Mouse (Mus musculus) T-cell, adult 2 months (primary cell): Measurements from ENCODE around the gene Eps8l2.

ENCODE experiments used
- DNase-seq: peaks from one replicate; pipeline ENCODE4 v3.0.0; 2022; ENCODE audit warnings: low spot score

Eps8l2 gene

DNA sequence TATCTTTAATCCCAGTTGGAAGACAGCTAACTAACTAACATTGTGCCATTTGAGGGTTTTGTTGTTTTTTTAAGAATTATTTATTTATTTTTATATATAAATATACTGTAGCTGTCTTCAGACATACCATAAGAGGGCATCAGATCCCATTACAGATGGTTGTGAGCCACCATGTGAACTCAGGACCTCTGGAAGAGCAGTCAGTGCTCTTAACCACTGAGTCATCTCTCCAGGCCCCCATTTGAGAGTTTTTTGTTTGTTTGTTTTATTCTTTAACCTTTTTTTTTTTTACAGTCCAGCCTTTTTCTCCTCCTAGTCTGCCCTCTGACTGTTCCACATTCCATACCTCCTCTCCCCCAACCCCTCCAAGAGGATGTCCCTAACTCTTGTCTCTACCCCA lies 8.0 kb upstream of the Eps8l2 start:
- no peak for DNase-seq

DNA sequence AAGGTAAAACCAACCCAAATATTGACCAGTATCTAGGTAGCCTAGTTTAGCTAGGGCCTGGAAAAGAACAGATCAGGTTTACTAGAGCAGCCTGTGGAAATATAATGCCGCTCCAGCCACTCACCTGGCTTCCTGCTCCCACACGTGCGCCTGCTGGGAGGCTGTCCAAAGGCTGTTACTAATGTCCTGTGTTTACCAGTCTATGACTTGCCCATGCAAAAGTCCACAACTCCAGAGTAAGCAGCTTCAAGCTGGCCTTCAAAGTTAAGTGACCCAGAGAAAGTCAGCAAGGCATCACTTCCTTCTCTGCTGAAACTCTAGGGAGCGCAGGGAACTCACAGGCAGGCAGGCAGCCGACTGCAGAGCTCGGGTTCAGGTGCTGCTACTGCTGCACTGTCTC lies 6.7 kb upstream of the Eps8l2 start:
- DNase-seq = no peak

DNA sequence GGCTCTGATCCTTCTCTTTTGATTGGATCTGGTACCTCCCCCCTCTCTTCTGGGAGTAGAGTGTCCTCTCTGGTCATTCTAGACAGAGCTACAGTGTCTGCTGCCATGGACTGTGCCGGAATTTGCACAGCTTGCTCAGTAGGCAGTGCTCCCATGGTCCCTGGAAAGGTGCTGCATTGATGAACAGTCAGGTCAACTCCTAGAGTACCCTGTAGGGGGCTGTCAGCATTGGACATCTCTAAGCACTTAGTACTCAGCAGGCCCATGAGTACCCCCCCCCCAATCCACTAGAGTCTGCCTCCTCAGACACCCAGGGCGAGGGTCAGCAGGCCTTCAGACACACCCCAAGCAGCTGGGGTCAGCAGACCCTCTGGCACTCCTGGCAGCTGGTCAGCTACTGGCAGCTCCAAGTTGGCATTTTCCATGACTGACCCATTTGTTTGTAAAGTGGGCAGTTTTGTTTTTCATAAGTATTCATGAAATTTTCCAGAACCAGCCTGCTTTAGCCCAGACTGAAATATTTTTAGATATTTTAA lies 3.6 kb upstream of the Eps8l2 start:
- no peak for DNase-seq

DNA sequence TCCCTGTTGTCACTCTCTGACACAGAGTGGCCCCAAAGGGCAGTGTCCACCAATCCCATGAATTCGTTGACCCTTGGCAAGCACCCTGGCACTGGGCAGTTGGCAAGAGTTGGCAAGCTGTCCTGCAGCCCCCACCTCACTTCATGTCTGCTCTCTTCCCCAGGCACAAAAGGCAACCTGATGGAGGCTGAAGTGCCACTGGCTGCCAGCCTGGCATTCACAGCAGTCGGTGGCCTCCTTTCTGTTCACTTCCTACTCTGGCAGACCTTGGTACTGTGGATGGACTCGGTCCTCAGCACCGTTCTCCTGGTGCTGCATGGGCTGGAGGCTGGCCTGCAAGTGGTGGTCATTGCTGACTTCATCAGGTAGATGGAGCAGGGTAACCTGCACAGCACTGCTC lies 3.0 kb upstream of the Eps8l2 start:
- no peak for DNase-seq

DNA sequence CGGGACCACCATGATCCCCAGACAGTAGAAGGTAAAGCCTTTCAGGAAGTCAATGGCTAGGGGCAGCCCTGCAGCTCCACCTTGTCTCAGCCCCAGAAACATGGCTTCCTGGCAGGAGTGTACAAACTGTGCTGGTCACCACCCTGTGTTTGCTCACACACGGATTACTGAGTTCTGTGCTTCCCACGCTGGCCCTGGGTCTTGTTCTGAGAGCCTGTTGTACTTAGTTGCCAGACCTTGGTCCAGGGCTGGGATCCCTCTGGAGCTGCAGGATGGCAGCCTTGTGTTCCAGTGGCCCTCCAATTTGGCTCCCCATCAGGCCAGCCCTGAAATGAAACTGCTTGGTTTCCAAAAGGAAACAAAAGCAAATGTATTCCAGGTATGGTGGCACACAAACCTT lies 2.4 kb upstream of the Eps8l2 start:
- no peak for DNase-seq

DNA sequence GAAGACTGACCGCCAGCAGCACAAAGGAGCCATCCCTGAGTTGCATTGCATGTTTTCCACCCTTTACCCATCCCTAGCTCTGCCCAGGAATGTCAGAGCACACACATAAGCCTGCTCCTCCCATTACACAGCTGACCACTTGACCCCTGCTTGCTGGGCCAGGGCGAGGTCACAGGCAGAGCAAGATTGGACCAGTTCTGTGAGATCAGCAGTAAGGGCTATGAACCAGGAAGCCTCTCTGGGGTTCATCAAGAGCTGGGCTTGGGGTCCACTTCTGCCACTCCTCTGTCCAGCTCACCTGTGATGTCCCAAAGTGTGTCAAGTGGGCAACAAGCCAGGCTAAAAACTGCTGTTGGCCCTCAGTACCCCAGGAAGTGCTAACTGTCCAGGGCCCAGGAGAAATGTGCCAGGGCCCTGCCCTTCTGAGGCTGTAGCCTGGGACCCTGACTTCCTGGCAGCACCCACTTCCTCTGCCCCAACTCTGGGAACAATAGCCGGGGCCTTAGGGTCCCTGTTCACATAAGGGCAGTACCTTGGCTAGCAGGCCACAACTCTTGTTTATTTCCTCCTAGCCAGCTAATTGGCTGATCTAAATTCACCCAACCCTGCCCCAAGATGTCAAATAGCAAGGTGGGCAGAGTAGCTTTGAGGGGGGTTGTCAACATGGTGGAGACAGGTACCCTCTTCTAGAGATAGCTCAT lies 814 bp upstream of the Eps8l2 start:
- DNase-seq = no peak

DNA sequence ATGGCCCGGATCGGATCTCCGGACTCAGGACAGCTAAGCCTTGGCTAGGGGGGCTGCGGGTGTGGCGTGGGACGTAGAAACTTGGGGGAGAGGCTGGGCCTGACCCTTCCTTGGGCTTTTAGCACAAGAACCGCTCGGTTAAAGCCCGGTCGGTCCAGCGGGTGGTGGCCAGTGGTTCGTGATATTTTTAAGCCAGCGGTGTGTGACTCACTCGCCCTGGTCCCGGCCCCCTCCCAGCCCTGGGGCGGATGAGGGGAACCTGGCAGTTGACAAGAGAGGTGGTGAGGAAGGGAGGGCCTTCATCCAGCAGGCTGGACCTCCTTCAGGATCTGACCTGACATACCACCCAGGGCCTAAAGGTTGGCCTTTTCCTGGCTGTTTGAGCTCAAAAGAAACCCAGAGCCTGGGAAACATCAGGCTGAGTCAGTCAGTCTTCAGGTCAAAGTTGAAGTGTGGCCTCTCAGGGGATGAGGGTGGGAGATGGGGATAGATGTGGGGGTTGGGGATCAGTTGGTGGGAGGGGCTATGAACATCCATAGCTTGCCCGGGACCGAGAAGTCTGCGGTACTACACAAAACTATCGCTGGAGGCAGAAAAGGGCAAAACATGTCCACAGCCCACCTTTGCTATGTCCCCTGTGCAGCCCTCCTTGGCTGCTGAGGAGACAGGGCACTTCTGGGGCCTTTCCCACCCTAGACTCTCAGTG lies 688 bp downstream of the Eps8l2 start:
- DNase-seq = no peak

DNA sequence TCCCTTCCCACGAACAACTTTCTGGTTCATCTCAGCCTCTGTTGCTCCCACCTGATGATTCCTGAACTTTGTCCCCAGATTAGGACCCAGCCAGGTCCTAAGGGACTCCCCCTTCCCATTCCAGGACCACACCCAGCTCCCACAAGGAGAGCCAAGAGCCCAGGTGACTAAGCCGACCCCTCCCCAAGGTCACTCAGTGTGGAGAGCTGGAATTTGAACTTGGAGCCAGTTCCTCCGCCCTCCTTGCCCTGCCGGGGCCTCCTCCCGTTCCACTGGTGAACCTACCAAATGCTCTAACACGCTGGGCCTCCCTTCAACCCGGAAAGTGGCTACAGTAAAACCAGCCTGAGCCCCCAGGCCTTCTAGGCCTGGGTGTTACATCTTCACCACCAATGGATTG lies 1.3 kb downstream of the Eps8l2 start:
- DNase-seq = no peak

DNA sequence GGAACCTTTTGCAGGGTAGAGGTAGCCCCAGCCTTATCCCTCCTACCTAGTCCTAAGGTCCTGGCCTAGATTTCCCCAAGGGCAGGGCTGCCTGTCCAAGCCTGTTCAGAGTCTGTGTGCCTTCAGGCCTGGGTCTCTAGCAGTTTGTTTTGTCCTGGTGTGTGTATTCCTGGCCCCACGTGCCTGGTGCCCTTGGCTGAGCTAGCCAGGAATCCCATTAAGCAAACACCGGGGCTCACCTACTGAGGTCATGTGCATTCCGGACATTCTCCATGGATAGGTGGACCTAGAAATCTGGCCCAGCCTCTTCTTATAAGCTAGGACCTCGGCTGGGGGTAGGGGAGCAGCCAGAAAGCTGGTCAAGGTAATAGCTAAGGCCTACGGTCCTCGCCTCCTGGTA lies 1.8 kb downstream of the Eps8l2 start:
- no peak for DNase-seq

DNA sequence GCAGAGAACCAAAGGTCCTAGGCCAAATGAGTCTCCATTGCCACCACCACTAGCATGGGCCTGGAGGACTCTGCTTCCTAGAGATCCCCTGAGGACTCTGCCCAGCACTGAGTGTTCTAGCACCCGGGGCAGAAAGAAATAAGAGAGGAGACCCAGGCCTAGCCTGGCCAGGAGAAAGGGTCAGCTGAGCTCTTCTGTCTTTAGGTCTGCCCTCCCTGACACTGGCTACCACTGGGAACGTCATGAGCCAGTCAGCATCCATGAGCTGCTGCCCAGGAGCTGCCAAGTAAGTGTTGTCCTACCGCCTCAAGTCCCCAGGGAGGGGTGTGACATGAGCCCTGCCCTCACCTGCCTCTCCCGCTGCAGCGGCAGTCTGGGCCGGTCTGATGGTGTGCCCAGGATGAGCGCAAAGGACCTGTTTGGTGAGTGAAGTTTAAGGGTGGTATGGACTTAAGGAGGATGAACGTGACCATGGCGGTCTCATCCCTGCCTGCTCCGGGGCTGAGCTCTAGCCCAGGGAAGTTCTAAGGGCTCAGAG lies 3.1 kb downstream of the Eps8l2 start:
- DNase-seq = no peak

DNA sequence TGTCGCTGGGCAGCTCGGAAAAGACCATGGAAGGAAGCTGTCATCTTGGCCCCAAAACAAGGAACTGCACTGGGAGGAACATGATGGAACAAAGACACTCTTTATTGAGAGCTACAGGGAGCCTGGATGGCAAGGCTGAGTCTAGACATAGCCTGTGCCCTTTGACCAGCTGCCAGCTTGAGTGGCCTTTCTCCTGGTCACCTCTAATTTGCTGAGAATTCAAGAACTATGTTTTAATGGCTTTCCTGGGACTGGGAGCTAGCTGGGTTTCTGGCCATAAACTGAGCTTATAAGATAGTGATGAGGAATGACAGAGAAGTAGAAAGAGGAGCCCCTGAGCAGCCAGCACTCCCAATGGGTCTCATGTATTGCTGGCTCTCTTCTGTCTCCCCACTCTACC lies 4.5 kb downstream of the Eps8l2 start:
- DNase-seq = no peak

DNA sequence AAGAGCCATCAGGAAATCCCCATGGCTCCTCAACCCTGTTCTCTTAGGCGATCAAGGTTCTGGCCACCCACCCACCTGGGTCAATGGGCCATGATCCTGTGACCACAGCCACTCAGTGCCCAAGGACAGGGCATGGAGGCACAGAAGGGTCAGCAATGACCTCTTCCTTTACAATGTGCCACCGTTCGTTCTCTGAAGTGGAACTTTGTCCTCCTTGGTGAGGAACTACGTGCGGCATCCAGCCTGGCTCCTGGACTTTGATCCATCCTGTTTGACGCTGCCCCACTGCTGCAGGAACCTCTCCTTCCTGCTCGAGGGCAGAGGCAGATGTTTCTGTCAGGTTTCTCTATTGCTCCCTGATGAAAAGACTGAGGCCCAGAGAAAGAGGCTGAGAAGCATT lies 5.0 kb downstream of the Eps8l2 start:
- DNase-seq = no peak

DNA sequence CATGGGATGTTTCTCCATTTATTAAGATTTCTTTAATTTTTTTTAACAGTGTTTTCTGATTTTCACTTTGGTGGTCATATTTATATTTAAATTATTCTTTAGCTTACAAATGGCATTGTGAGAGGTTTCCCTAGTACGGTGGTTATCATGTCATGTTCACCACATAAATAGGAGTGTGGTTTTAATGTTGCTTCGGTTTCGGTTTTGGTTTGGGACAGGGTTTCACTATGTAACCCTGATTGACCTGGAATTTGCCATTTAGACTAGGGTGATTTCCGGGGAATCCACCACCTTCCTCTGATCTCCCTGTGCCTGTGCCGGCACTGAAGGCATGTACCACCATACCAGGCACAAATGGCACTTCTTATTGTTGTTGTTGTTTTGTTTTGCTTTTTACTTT lies 6.1 kb downstream of the Eps8l2 start:
- DNase-seq = peak; percentile 71

DNA sequence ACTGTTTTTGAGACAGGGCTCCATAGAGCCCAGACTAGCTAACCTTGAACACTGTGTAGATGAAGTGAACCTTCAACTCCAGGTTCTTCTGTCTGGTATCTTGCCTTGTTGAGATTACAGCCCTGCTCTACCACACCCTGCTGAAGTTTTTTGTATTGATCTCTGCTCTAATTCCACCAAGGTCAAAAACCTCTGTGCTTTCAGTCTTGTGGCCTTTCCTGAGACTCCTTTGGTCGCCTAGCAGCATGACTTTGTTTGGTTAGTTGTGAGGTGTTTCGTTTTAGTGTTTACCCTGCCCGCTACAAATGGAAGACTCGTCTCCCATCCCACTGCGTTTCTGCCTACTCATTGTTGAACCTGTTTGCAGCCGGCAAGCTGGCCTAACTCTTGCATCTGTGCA lies 12.4 kb downstream of the Eps8l2 start:
- DNase-seq = no peak

DNA sequence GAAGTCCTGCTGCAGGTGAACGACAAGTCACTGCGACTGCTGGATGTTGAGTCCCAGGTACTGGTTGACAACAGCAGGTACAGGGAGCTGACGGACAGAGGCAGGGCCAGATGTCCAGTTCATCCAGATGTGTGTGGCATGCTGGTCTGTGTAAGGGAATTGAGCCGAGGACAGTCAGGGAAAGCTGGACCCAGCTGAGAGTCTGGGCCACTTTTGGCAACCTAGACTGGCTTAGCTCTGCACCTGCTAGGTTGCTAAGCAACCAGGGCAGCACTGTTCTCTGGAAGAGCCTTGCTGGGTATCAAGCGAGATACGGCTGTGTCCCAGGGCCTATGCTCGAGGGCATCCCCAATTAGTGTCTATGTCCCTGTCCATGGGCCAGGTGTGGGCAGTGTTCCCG lies 16.4 kb downstream of the Eps8l2 start:
- no peak for DNase-seq

DNA sequence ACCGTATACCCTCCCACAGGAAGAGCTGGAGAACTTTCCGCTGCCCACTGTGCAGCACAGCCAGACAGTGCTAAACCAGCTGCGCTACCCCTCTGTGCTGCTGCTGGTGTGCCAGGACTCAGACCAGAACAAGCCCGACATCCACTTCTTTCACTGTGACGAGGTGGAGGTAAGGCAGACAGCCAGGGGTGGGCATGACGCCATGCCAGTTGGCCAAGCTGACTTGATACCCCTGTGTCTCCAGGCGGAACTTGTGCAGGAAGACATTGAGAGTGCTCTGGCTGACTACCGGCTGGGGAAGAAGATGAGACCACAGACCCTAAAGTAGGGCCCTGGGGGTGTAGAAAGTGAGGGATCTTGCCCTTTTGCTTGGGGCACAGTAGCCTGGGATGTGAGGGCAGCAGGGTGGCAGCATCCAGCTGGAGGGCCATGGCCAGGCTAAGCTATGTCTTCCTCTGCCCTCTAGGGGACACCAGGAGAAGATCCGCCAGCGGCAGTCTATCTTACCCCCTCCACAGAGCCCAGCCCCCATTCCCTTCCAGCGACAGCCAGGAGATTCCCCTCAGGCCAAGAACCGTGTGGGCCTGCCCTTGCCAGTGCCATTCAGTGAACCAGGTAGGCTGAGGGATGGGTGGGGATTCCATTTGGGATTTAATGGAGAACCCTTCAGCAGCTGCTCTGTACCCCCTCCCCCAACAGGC lies 17.1 kb downstream of the Eps8l2 start:
- DNase-seq = no peak

DNA sequence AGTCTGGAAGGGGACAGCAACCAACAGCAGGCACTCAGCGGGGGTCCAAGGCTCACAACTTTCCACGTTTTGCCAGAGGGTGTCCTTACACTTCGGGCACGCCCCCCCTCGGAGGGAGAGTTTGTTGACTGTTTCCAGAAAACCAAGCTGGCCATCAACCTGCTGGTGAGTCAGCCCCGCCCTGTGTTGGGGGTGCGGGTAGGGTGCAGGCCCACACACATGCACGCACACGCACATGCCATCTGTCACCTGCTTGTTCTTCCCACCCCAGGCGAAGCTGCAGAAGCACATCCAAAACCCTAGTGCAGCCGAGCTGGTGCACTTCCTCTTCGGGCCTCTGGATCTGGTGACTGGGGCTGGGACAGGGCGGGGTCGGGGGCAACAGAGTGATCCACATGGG lies 18.3 kb downstream of the Eps8l2 start:
- no peak for DNase-seq

DNA sequence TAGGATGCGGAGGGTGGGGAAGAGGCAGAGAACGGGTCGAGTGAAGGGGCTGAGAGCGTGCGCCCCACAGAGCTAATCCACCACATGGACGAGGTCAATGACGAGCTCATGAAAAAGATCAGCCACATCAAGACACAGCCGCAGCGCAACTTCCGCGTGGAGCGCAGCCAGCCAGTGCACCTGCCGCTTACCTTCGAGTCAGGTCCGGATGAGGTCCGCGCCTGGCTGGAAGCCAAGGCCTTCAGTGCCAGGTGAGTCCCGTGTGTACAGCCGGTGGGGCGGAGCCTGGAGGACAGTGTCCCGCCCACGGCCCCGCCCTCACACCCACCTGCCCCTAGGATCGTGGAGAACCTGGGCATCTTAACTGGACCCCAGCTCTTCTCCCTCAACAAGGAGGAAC lies 22.8 kb downstream of the Eps8l2 start:
- peak; percentile 48 for DNase-seq

DNA sequence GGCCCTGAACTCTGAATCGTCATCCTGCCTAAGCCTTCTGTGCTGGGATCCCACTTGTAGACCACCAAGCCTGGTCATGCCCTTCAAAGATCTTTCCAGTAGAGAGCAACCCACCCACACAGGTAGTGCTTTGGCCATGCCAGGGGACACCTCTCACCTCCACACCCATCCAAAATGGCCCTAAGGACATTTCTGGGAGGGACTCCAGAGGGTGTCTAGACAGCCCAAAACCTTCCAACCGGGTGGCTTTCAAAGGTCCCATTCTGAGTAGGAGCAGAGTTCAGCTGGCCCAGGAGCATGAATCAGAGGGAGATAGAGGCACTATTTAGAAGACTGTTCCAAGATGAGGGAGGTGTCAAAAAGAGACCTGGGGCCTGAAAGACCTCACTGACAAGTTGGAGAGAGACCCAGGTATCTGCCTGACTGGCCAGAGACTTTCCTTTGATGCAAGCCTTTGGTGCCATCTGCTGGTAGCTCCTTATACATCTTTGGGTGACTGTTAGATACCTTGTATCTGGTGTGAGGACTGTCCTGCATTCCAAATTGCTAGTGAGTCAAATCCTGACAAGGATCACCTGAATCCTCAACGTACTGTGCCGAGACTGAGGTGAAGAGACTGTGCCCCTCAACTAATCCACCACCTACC lies 24.5 kb downstream of the Eps8l2 start:
- peak; percentile 72 for DNase-seq

DNA sequence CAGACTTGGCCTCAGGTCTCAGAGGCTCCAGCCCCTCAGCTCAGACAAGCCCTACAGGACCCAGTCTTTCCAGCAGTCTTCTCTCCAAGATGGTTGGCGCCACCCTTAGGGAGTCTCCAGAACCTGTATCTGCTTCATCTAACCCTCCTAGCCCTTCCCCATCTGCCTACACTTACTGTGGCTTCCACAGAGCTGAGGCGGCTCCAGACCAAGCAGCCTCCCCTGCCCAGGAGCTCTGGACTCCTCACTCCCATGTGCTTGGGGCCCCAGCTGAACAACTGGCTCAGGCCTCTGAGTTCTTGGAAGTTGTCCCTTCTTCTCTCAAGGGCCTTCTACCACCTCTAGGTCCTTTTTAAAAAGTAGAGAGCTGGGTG lies 25.1 kb downstream of the Eps8l2 start:
- DNase-seq = no peak

DNA sequence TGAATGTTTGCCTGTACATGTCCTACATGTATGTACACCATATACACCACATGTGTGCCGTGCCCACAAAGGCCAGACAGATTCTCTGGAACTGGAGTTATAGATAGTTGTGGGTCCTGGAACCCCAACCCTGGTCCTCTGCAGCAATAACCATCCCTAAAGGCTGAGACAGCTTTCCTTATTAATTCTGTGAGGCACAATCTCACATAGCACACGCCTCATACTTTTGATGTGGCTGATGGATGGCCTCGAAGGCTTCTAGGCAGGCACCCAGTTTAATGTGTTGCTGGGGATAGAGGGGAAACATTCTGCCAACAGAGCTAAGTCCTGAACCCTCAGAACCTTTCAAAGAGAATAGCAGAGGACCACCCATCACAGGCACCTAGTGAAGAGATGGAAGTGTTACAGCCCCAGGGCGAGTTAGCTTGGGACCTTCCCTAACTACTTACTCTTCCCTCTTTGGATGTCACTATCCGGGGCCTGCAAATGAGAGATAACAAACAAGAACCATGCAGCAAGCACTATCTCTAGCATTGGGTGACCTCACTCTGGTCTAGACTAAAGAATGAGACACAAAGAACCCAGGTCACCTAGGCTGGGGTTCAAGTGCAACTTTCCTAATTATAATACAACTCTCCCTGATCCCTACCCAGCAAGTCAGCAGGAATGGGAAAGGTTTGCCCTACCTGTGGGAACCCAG lies 25.8 kb downstream of the Eps8l2 start:
- DNase-seq = no peak

DNA sequence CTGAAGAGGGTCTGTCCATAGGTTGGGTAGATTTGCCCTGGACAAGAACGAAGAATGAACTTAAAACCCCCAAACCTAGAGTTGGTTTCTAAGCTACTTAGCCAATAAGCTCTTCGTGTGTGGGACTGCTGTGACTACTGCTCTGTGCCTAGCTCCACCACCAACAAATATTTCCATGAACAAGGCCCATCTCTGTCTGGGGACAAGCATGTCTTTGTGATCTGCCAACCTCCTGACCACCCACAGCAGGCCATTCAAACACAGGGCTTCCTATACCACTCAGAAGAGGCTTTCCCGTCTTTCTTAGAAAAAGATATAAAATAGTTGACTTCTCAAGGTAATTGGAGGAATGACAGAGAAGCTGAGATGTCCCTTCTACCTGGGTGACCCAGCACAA lies 26.4 kb downstream of the Eps8l2 start:
- DNase-seq = no peak
